Mouse (Mus musculus) E14TG2a.4 (cell line): ENCODE measurements around the gene Adk.

Source experiments
- CTCF ChIP-seq: conservative IDR thresholded peaks from 2 replicates; pipeline ENCODE4 v1.5.1; 2014; ENCODE audit warnings: low read length
- POU5F1 ChIP-seq: IDR thresholded peaks from 2 replicates; pipeline ENCODE4 v1.6.1; 2014; ENCODE audit warnings: low read length, borderline replicate concordance

- TF ChIP-seq CTCF: no peak
- no peak for TF ChIP-seq POU5F1
These were observed 316.8 kb downstream of the Adk start for GRCm38 (mm10) chr14:21369127-21369526.
